Mouse (Mus musculus) olfactory bulb, adult 2 months (tissue): ENCODE measurements at regions not wholly inside any gene's neighbourhood (a gene's known extent, or its start where the extent isn't known, plus 50 kb on each side); places are given as distances from the start of the nearest gene placed in this dataset.

Experiments
- CTCF ChIP-seq: fragments of 200-500 bp; IDR thresholded peaks from 2 replicates; pipeline ENCODE4 v1.5.1; 2012; ENCODE audit warnings: low read depth, mild to moderate bottlenecking, low read length, moderate library complexity; ENCODE audit not compliant: insufficient read depth
- POLR2A ChIP-seq: fragments of 200-500 bp; IDR thresholded peaks from 2 replicates; pipeline ENCODE4 v1.6.1; 2012; ENCODE audit warnings: mild to moderate bottlenecking, low read depth, low read length, moderate library complexity; ENCODE audit not compliant: insufficient read depth

DNA sequence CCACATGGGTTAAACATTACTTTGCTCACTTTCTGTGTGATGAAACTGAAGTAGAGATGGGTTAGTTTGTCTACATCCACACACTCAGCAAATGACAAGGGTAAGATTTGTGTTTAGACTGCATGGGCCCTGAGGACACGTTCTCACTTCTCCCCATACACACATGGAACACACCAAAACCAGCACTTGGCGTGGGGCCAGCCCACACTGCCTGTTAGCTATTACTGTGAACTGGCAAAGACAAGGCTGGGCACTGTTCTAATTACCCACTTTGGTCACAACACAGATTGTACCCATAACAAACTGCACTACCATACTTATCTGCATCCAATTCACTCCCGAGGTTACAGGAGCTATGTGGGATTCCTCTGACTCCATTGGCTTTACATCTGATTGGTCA lies 430.4 kb downstream of the Etnk1 start:
- TF ChIP-seq POLR2A = no peak
- no peak for TF ChIP-seq CTCF
